In the genomic region with DNA sequence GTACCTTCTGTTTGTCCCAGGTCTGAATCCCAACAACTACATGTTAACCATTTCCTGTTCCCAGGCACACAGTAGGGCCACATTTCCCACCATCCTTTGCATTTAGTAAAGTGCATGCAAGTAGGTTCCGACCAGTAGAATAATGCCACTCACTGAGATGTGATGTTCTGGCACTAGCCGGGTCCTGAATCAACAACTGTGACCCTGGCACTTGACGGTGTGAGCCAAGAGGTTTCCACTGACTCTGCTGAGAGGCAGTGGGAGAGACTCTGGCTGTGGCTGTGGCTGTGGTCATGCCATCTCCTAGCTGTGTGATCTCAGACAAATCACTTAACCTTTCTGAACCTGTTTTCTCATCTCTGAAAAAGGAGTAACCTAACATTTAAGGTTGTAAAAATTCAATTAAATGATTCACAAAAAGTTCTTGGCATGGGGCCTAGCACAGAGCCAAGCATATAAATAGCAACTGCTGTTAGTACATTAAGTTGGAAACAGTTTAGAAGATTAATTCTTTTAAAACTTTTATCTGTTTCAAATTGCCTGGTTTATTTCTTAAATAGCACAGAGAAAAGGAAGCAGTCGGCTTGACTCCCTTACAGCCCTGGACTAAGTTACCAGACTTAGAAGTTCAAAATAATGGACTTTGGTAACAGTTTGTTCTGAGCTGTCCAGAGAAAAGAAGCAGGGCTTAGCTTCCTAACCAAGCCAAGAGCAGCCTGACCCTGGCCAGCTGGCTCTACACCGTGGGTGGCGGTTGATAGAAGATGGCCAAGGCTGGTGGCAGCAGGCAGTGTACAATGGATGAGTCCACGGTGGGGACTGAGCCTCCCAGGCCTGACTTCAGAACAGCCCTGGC, we compare ENCODE assay signal across 8 mouse cellular contexts. TPM values are rescaled to one million over a fixed set of nuclear protein-coding genes. Genes with fewer than 3 reads are reported as not detected.
DNase-seq lines count a peak whose midpoint lies in the region; ATAC-seq and TF ChIP-seq lines count a peak whose summit lies in the region.

No protein-coding gene starts in this region.

- no peak overlapping the region for H3K27ac ChIP-seq in hindbrain, postnatal 0 days
- H3K27ac ChIP-seq in hindbrain, embryonic 14.5 days = no peak overlapping the region
- peak overlapping the region; percentile 49 for H3K27ac ChIP-seq in heart, embryonic 15.5 days

- no peaks in the 10 kb centered on the region for H3K36me3 ChIP-seq in hindbrain, postnatal 0 days (ENCODE audit: insufficient read depth, low read length)
- H3K36me3 ChIP-seq in hindbrain, embryonic 14.5 days (replicated peaks; ENCODE audit: control insufficient read depth, insufficient read depth) = no peaks in the 10 kb centered on the region
- no peaks in the 10 kb centered on the region for H3K36me3 ChIP-seq in heart, embryonic 15.5 days

- peak; percentile 66 for DNase-seq in hindbrain, postnatal 0 days (ENCODE audit: low spot score)
- no peak for DNase-seq in hindbrain, embryonic 14.5 days (ENCODE audit: low spot score)
- DNase-seq in urinary bladder, postnatal 14 days (ENCODE audit: low spot score) = peak; percentile 45
- no peak for DNase-seq in urinary bladder, postnatal 10 days (ENCODE audit: low spot score)
- DNase-seq in embryo, embryonic 10 days (ENCODE audit: low spot score) = no peak
- DNase-seq in ovary, postnatal 10 days (ENCODE audit: low spot score) = no peak

- WGBS in hindbrain, postnatal 0 days = 50% methylated on average over 7 of the region's 7 CpGs
- WGBS in hindbrain, embryonic 14.5 days = 76% methylated on average over 7 of the region's 7 CpGs
- WGBS in heart, embryonic 15.5 days = 62% methylated on average over 7 of the region's 7 CpGs

- no peak overlapping the region for H3K4me2 ChIP-seq in hindbrain, postnatal 0 days (ENCODE audit: low read depth, low read length)
- no peak overlapping the region for H3K4me2 ChIP-seq in hindbrain, embryonic 14.5 days (replicated peaks)
- H3K4me2 ChIP-seq in heart, embryonic 15.5 days = no peak overlapping the region

- peak; percentile 45; the same call in 1 of the 2 replicates for ATAC-seq in hindbrain, postnatal 0 days
- ATAC-seq in hindbrain, embryonic 14.5 days (ENCODE audit: low FRiP score) = no peak
- no peak for ATAC-seq in heart, embryonic 15.5 days (replicated peaks; ENCODE audit: insufficient number of reproducible peaks, insufficient read depth, low FRiP score, low read depth)
- no peak for ATAC-seq in granulocyte monocyte progenitor cell, adult 5-6 weeks (replicated peaks; ENCODE audit: poor library complexity, severe bottlenecking)

- H3K4me3 ChIP-seq in hindbrain, postnatal 0 days (ENCODE audit: low read length) = no peak overlapping the region
- no peak overlapping the region for H3K4me3 ChIP-seq in hindbrain, embryonic 14.5 days (replicated peaks; ENCODE audit: low read length)
- no peak overlapping the region for H3K4me3 ChIP-seq in heart, embryonic 15.5 days

- H3K27me3 ChIP-seq in hindbrain, postnatal 0 days (ENCODE audit: insufficient read depth, low read length) = no peaks in the 10 kb centered on the region
- no peaks in the 10 kb centered on the region for H3K27me3 ChIP-seq in hindbrain, embryonic 14.5 days (ENCODE audit: control insufficient read depth, insufficient read depth, low read length)
- H3K27me3 ChIP-seq in heart, embryonic 15.5 days = no peaks in the 10 kb centered on the region

- no peak overlapping the region for H3K9ac ChIP-seq in hindbrain, postnatal 0 days (replicated peaks; ENCODE audit: low read length)
- H3K9ac ChIP-seq in hindbrain, embryonic 14.5 days = no peak overlapping the region
- H3K9ac ChIP-seq in heart, embryonic 15.5 days = no peak overlapping the region

- H3K4me1 ChIP-seq in hindbrain, postnatal 0 days (ENCODE audit: insufficient read depth, low read length) = peaks cover 7% of the 10 kb centered on the region
- peaks cover 6% of the 10 kb centered on the region; the same call in 1 of the 2 replicates for H3K4me1 ChIP-seq in hindbrain, embryonic 14.5 days (replicated peaks; ENCODE audit: control insufficient read depth, insufficient read depth, low read length)
- peaks cover 28% of the 10 kb centered on the region for H3K4me1 ChIP-seq in heart, embryonic 15.5 days (replicated peaks)

- H3K9me3 ChIP-seq in hindbrain, postnatal 0 days (ENCODE audit: low read length) = no peaks in the 10 kb centered on the region
- H3K9me3 ChIP-seq in hindbrain, embryonic 14.5 days (ENCODE audit: control insufficient read depth, low read length) = no peaks in the 10 kb centered on the region
- no peaks in the 10 kb centered on the region for H3K9me3 ChIP-seq in heart, embryonic 15.5 days (replicated peaks)

- TF ChIP-seq CTCF in hindbrain, postnatal 0 days (IDR thresholded peaks at IDR 0.05; ENCODE audit: low read depth) = no peak

RNA-seq across cellular contexts. Expression of a gene that starts 46.8 kb away (rescaled TPM):
- total RNA-seq in hindbrain, postnatal 0 days (2014; rRNA removed) = 356 and 385 TPM in 2 replicates
- polyA plus RNA-seq in hindbrain, postnatal 0 days (2015; fragmentation: Nextera tagmentation; extraction: Ambion mirVana) = 71.4 and 71.7 TPM in 2 replicates
- 113 and 131 TPM in 2 replicates for polyA plus RNA-seq in hindbrain, embryonic 14.5 days (2014; fragmentation: Nextera tagmentation; extraction: Ambion mirVana)
- 35.4 and 40.6 TPM in 2 replicates for polyA plus RNA-seq in heart, embryonic 15.5 days (2015; fragmentation: Nextera tagmentation; extraction: Ambion mirVana)
- 75.2 and 78.3 TPM in 2 replicates for total RNA-seq in granulocyte monocyte progenitor cell, adult 5-6 weeks (2014; fragmentation: Nextera tagmentation)
- total RNA-seq in granulocyte monocyte progenitor cell, adult 5-6 weeks (2017) = 64.8 and 67.6 TPM in 2 replicates

Comparison
In these comparisons a context has a peak if more than half of its experiments do, and no peak if none do; other contexts are left out.
1. DNase-seq: peak in hindbrain, postnatal 0 days (single experiment) and urinary bladder, postnatal 14 days (single experiment); none in hindbrain, embryonic 14.5 days (single experiment), urinary bladder, postnatal 10 days (single experiment), embryo, embryonic 10 days (single experiment) and ovary, postnatal 10 days (single experiment).